Mouse (Mus musculus): Measurements from ENCODE around the gene Frem3. TPM values are rescaled to one million over a fixed set of nuclear protein-coding genes. Genes with fewer than 3 reads are reported as not detected.

The Frem3 gene
- polyA plus RNA-seq, 1 experiment from 2014 or later, result 0.03 TPM

- no peak for DNase-seq (ENCODE audit: low spot score)
- Histone ChIP-seq H3K4me3 (no peak overlapping the region), H3K27me3 (ENCODE audit: low read depth, poor library complexity, severe bottlenecking) (no peaks in the 10 kb centered on the region), H3K9me3 (replicated peaks) (no peaks in the 10 kb centered on the region), H3K27ac (no peak overlapping the region), H3K36me3 (no peaks in the 10 kb centered on the region), H3K4me1 (no peaks in the 10 kb centered on the region)
- WGBS, result 61% methylated on average over 3 of the region's 3 CpGs
Observed at GRCm38 (mm10) chr8:80619787-80620186, 8.9 kb downstream of the Frem3 start.

- Histone ChIP-seq H3K4me1 (0 out of 2 replicates have a peak, but pooled peaks cover 4% of the 10 kb centered on the region), H3K9me3 (replicated peaks) (no peaks in the 10 kb centered on the region), H3K36me3 (no peaks in the 10 kb centered on the region), H3K27ac (no peak overlapping the region), H3K4me3 (no peak overlapping the region), H3K27me3 (ENCODE audit: low read depth, poor library complexity, severe bottlenecking) (no peaks in the 10 kb centered on the region)
- no peak for DNase-seq (ENCODE audit: low spot score)
- 70% methylated on average over 6 of the region's 6 CpGs for WGBS
Observed at GRCm38 (mm10) chr8:80647394-80647793, 36.5 kb downstream of the Frem3 start.

- Histone ChIP-seq H3K36me3 (no peaks in the 10 kb centered on the region), H3K4me1 (peaks cover 5% of the 10 kb centered on the region), H3K4me3 (no peak overlapping the region), H3K27me3 (ENCODE audit: low read depth, poor library complexity, severe bottlenecking) (no peaks in the 10 kb centered on the region), H3K9me3 (replicated peaks) (no peaks in the 10 kb centered on the region), H3K27ac (no peak overlapping the region)
- DNase-seq (ENCODE audit: low spot score), result no peak
- WGBS, result 45% methylated on average over 4 of the region's 4 CpGs
Observed at GRCm38 (mm10) chr8:80657639-80658038, 46.8 kb downstream of the Frem3 start.

GRCm38 (mm10) chr8:80661055-80661454 lies 50.2 kb downstream of the Frem3 start:
- no peaks in the 10 kb centered on the region for H3K27me3 ChIP-seq (ENCODE audit: low read depth, poor library complexity, severe bottlenecking)

GRCm38 (mm10) chr8:80663476-80663875 lies 52.6 kb downstream of the Frem3 start:
- Histone ChIP-seq H3K36me3 (no peaks in the 10 kb centered on the region), H3K4me3 (no peak overlapping the region), H3K4me1 (no peaks in the 10 kb centered on the region), H3K27ac (no peak overlapping the region), H3K27me3 (ENCODE audit: low read depth, poor library complexity, severe bottlenecking) (no peaks in the 10 kb centered on the region), H3K9me3 (replicated peaks) (no peaks in the 10 kb centered on the region)
- WGBS, result 78% methylated on average over 3 of the region's 3 CpGs
- DNase-seq (ENCODE audit: low spot score), result peak; percentile 12

More at GRCm38 (mm10) chr8:80661055-80661454, 50.2 kb downstream of the Frem3 start:
- DNase-seq (ENCODE audit: low spot score), result peak; percentile 16
- peaks cover 5% of the 10 kb centered on the region for H3K4me1 ChIP-seq
- H3K4me3 ChIP-seq, result no peak overlapping the region
- H3K27ac ChIP-seq, result no peak overlapping the region
- WGBS, result 72% methylated on average over 4 of the region's 4 CpGs
- no peaks in the 10 kb centered on the region for H3K9me3 ChIP-seq (replicated peaks)
- H3K36me3 ChIP-seq, result no peaks in the 10 kb centered on the region

- peak; percentile 23 for DNase-seq (ENCODE audit: low spot score)
- no peaks in the 10 kb centered on the region for H3K9me3 ChIP-seq (replicated peaks)
- no peaks in the 10 kb centered on the region for H3K27me3 ChIP-seq (ENCODE audit: low read depth, poor library complexity, severe bottlenecking)
- H3K4me1 ChIP-seq, result no peaks in the 10 kb centered on the region
- no peak overlapping the region for H3K27ac ChIP-seq
- WGBS, result 78% methylated on average over 17 of the region's 17 CpGs
- H3K4me3 ChIP-seq, result no peak overlapping the region
- no peaks in the 10 kb centered on the region for H3K36me3 ChIP-seq
Observed at GRCm38 (mm10) chr8:80669277-80669901, 58.5 kb downstream of the Frem3 start.

- no peak overlapping the region for H3K4me3 ChIP-seq
- no peaks in the 10 kb centered on the region for H3K9me3 ChIP-seq (replicated peaks)
- 88% methylated on average over 5 of the region's 5 CpGs for WGBS
- H3K4me1 ChIP-seq, result no peaks in the 10 kb centered on the region
- H3K27ac ChIP-seq, result no peak overlapping the region
- no peak for DNase-seq (ENCODE audit: low spot score)
- no peaks in the 10 kb centered on the region for H3K36me3 ChIP-seq
- H3K27me3 ChIP-seq (ENCODE audit: low read depth, poor library complexity, severe bottlenecking), result no peaks in the 10 kb centered on the region
Observed at GRCm38 (mm10) chr8:80682594-80682993, 71.7 kb downstream of the Frem3 start.

- H3K27ac ChIP-seq, result no peak overlapping the region
- H3K36me3 ChIP-seq, result no peaks in the 10 kb centered on the region
- H3K27me3 ChIP-seq (ENCODE audit: low read depth, poor library complexity, severe bottlenecking), result no peaks in the 10 kb centered on the region
- H3K4me3 ChIP-seq, result no peak overlapping the region
- WGBS, result 88% methylated on average over 5 of the region's 5 CpGs
- DNase-seq (ENCODE audit: low spot score), result no peak
- no peaks in the 10 kb centered on the region for H3K9me3 ChIP-seq (replicated peaks)
- H3K4me1 ChIP-seq, result no peaks in the 10 kb centered on the region
Observed at GRCm38 (mm10) chr8:80683756-80684335, 73.0 kb downstream of the Frem3 start.

GRCm38 (mm10) chr8:80688141-80688540 lies 77.3 kb downstream of the Frem3 start:
- peak; percentile 74 for DNase-seq (ENCODE audit: low spot score)
- no peak overlapping the region for H3K4me3 ChIP-seq
- H3K27me3 ChIP-seq (ENCODE audit: low read depth, poor library complexity, severe bottlenecking), result no peaks in the 10 kb centered on the region
- no peak overlapping the region for H3K27ac ChIP-seq
- no peaks in the 10 kb centered on the region for H3K36me3 ChIP-seq
- H3K4me1 ChIP-seq, result no peaks in the 10 kb centered on the region
- no peaks in the 10 kb centered on the region for H3K9me3 ChIP-seq (replicated peaks)
- WGBS, result 48% methylated on average over 4 of the region's 4 CpGs

- H3K4me3 ChIP-seq, result no peak overlapping the region
- no peak overlapping the region for H3K27ac ChIP-seq
- 83% methylated on average over 4 of the region's 4 CpGs for WGBS
- no peaks in the 10 kb centered on the region for H3K4me1 ChIP-seq
- no peak for DNase-seq (ENCODE audit: low spot score)
- no peaks in the 10 kb centered on the region for H3K27me3 ChIP-seq (ENCODE audit: low read depth, poor library complexity, severe bottlenecking)
- peaks cover 99% of the 10 kb centered on the region for H3K36me3 ChIP-seq
- no peaks in the 10 kb centered on the region for H3K9me3 ChIP-seq (replicated peaks)
Observed at GRCm38 (mm10) chr8:80710670-80711400, 100.0 kb downstream of the Frem3 start.

- Histone ChIP-seq H3K9me3 (replicated peaks) (no peaks in the 10 kb centered on the region), H3K27ac (no peak overlapping the region), H3K4me1 (no peaks in the 10 kb centered on the region), H3K27me3 (ENCODE audit: low read depth, poor library complexity, severe bottlenecking) (no peaks in the 10 kb centered on the region), H3K4me3 (no peak overlapping the region), H3K36me3 (peaks cover 99% of the 10 kb centered on the region)
- 98% methylated on average over 1 of the region's 1 CpGs for WGBS
- DNase-seq (ENCODE audit: low spot score), result no peak
Observed at GRCm38 (mm10) chr8:80714461-80714860, 103.6 kb downstream of the Frem3 start.

- no peak for DNase-seq (ENCODE audit: low spot score)
- Histone ChIP-seq H3K4me3 (no peak overlapping the region), H3K9me3 (replicated peaks) (no peaks in the 10 kb centered on the region), H3K36me3 (peaks cover 90% of the 10 kb centered on the region), H3K4me1 (peaks cover 1% of the 10 kb centered on the region), H3K27ac (no peak overlapping the region), H3K27me3 (ENCODE audit: low read depth, poor library complexity, severe bottlenecking) (no peaks in the 10 kb centered on the region)
Observed at GRCm38 (mm10) chr8:80732326-80732725, 121.4 kb downstream of the Frem3 start.

GRCm38 (mm10) chr8:80738046-80738387 lies 127.1 kb downstream of the Frem3 start:
- Histone ChIP-seq H3K4me1 (peaks cover 8% of the 10 kb centered on the region), H3K36me3 (peaks cover 33% of the 10 kb centered on the region), H3K27me3 (ENCODE audit: low read depth, poor library complexity, severe bottlenecking) (no peaks in the 10 kb centered on the region), H3K4me3 (peak overlapping the region; percentile 93), H3K27ac (peak overlapping the region; percentile 97), H3K9me3 (replicated peaks) (no peaks in the 10 kb centered on the region)
- under 1% methylated on average over 5 of the region's 5 CpGs for WGBS
- DNase-seq (ENCODE audit: low spot score), result no peak
